8 mouse cellular contexts compared by ENCODE assay signal in genomic region chr10:22730992-22731271, GRCm38 (mm10). TPM values are rescaled to one million over a fixed set of nuclear protein-coding genes. Genes with fewer than 3 reads are reported as not detected.
DNase-seq lines count a peak whose midpoint lies in the region; ATAC-seq and TF ChIP-seq lines count a peak whose summit lies in the region.

No protein-coding gene starts in this region.

- peak overlapping the region; percentile 77 for H3K27ac ChIP-seq in kidney, adult 2 months (ENCODE audit: insufficient read depth, low read depth, low read length)
- peak overlapping the region; percentile 51 for H3K27ac ChIP-seq in bone marrow macrophage, adult 2 months (ENCODE audit: insufficient read depth, low read depth, low read length)
- peak overlapping the region; percentile 96 for H3K27ac ChIP-seq in hindbrain, embryonic 16.5 days (ENCODE audit: low read depth, low read length)
- peak overlapping the region; percentile 98 for H3K27ac ChIP-seq in midbrain, embryonic 15.5 days

- H3K4me1 ChIP-seq in kidney, adult 2 months (ENCODE audit: control insufficient read depth, insufficient read depth, low read length) = peaks cover 11% of the 10 kb centered on the region; the same call in 1 of the 2 replicates
- H3K4me1 ChIP-seq in bone marrow macrophage, adult 2 months (ENCODE audit: control insufficient read depth, insufficient read depth, low read length) = peaks cover 27% of the 10 kb centered on the region
- peaks cover 19% of the 10 kb centered on the region for H3K4me1 ChIP-seq in hindbrain, embryonic 16.5 days (ENCODE audit: control insufficient read depth, insufficient read depth, low read depth, low read length)
- H3K4me1 ChIP-seq in midbrain, embryonic 15.5 days = peaks cover 38% of the 10 kb centered on the region

- ATAC-seq in hindbrain, embryonic 16.5 days = no peak
- ATAC-seq in midbrain, embryonic 15.5 days (replicated peaks) = no peak

- peak overlapping the region; percentile 89 for H3K4me3 ChIP-seq in kidney, adult 2 months (ENCODE audit: insufficient read depth, low read depth, low read length)
- peak overlapping the region; percentile 80 for H3K4me3 ChIP-seq in bone marrow macrophage, adult 2 months (ENCODE audit: insufficient read depth, low read length)
- H3K4me3 ChIP-seq in hindbrain, embryonic 16.5 days (ENCODE audit: low read length) = peak overlapping the region; percentile 99
- H3K4me3 ChIP-seq in midbrain, embryonic 15.5 days = peak overlapping the region; percentile 99

- no peaks in the 10 kb centered on the region for H3K27me3 ChIP-seq in kidney, adult 2 months (replicated peaks; ENCODE audit: control insufficient read depth, insufficient read depth, low read length)
- no peaks in the 10 kb centered on the region for H3K27me3 ChIP-seq in hindbrain, embryonic 16.5 days (replicated peaks; ENCODE audit: control insufficient read depth, insufficient read depth, low read length)
- H3K27me3 ChIP-seq in midbrain, embryonic 15.5 days (replicated peaks) = no peaks in the 10 kb centered on the region

- TF ChIP-seq POLR2A in kidney, adult 2 months (IDR thresholded peaks at IDR 0.05; ENCODE audit: low read depth, low read length) = no peak
- TF ChIP-seq POLR2A in bone marrow macrophage, adult 2 months (IDR thresholded peaks at IDR 0.05; ENCODE audit: borderline replicate concordance, low read depth, low read length) = no peak

- no peak for DNase-seq in kidney, adult 2 months
- no peak for DNase-seq in kidney, postnatal 10 days
- DNase-seq in frontal cortex, postnatal 25 days (ENCODE audit: low spot score in 2 of 2) = no peak
- no peak for DNase-seq in frontal cortex, adult 2 months (ENCODE audit: extremely low spot score in 1 of 2, low spot score in 1 of 2)
- DNase-seq in left cerebral cortex, postnatal 25 days (ENCODE audit: low spot score in 2 of 2) = no peak

- intact Hi-C loops in left cerebral cortex, postnatal 25 days (cut with DNase I) = loop anchor here (5.0 kb wide), 2 partner anchors 719 to 1056 kb away; partner anchors contain the start of gene Rps12

- H3K36me3 ChIP-seq in kidney, adult 2 months (ENCODE audit: control insufficient read depth, insufficient read depth, low read length) = no peaks in the 10 kb centered on the region
- no peaks in the 10 kb centered on the region for H3K36me3 ChIP-seq in hindbrain, embryonic 16.5 days (ENCODE audit: control insufficient read depth, insufficient read depth, low read length)
- H3K36me3 ChIP-seq in midbrain, embryonic 15.5 days (replicated peaks) = no peaks in the 10 kb centered on the region

- no peak for TF ChIP-seq CTCF in kidney, adult 2 months (conservative IDR thresholded peaks at IDR 0.05; ENCODE audit: insufficient read depth, insufficient read length, low read depth, low read length)
- no peak for TF ChIP-seq CTCF in bone marrow macrophage, adult 2 months (IDR thresholded peaks at IDR 0.05; ENCODE audit: low read depth, low read length)

- H3K9me3 ChIP-seq in hindbrain, embryonic 16.5 days (ENCODE audit: control insufficient read depth, low read length) = no peaks in the 10 kb centered on the region
- H3K9me3 ChIP-seq in midbrain, embryonic 15.5 days = no peaks in the 10 kb centered on the region

- H3K4me2 ChIP-seq in hindbrain, embryonic 16.5 days (ENCODE audit: low read length) = peak overlapping the region; percentile 85; the same call in 1 of the 2 replicates
- H3K4me2 ChIP-seq in midbrain, embryonic 15.5 days = peak overlapping the region; percentile 95

- peak overlapping the region; percentile 99 for H3K9ac ChIP-seq in hindbrain, embryonic 16.5 days (ENCODE audit: low read depth, low read length)
- peak overlapping the region; percentile 99 for H3K9ac ChIP-seq in midbrain, embryonic 15.5 days

- 1% methylated on average over 33 of the region's 33 CpGs for WGBS in kidney, adult 2 months
- WGBS in hindbrain, embryonic 16.5 days = 1% methylated on average over 30 of the region's 33 CpGs
- WGBS in midbrain, embryonic 15.5 days = under 1% methylated on average over 33 of the region's 33 CpGs

RNA-seq across cellular contexts. Expression of gene Tbpl1, which starts 0.8 kb away (rescaled TPM):
- polyA plus RNA-seq in kidney, adult 2 months (2012; rRNA removed) = 14.3 and 17.7 TPM in 2 replicates
- 39.2 and 44.5 TPM in 2 replicates for polyA plus RNA-seq in bone marrow macrophage, adult 2 months (2012; ENCODE audit: insufficient read depth, insufficient read length, missing spikeins)
- polyA plus RNA-seq in hindbrain, embryonic 16.5 days (2015; fragmentation: Nextera tagmentation; extraction: Ambion mirVana) = 71.3 and 83.9 TPM in 2 replicates
- polyA plus RNA-seq in midbrain, embryonic 15.5 days (2015; fragmentation: Nextera tagmentation; extraction: Ambion mirVana) = 86.4 and 91.0 TPM in 2 replicates
- polyA plus RNA-seq in frontal cortex, adult 2 months (2012; rRNA removed) = 42.5 and 46.6 TPM in 2 replicates
- total RNA-seq in left cerebral cortex, postnatal 25 days (2021) = 10 to 100 TPM; 68.2 to 69.8 TPM
